Mouse (Mus musculus): ENCODE measurements at regions not wholly inside any gene's neighbourhood (a gene's known extent, or its start where the extent isn't known, plus 50 kb on each side); places are given as distances from the start of the nearest gene placed in this dataset.

DNA sequence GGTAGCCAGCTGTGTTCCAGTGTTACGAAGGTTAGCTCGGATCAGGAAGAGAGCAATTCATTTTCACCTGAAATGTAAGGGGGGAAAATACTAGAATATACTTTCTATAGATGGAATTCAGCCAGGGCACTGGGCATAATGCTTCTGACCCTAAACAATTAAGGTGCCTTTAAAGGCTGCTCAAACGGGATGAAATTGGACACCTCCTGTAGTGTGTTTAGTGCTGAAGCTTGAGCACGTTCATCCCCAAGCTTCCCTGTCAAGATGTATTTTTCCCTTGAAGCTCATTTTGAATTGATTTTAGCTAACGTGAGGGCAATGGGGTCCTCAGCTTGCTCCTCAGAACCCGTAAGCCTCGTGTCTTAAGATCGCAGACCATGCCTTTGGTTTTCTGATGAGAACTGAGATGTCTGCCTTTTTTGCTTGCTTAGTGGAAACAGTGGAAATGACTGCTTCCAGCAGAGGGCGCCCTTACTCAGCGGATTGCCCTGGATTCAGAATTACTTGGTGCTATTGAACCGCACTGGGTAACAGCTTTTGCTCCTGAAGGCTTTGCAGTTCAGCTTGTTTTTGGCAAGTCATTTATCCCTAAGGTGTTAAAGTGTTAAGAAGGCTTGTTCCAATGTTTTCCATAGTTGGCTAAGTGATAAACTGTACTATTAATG lies 74.6 kb upstream of the Fermt1 start:
- no peak overlapping the region for H3K27ac ChIP-seq (replicated peaks; ENCODE audit: low read depth, low read length)
- H3K36me3 ChIP-seq (ENCODE audit: control insufficient read depth, insufficient read depth, low read length): no peaks in the 10 kb centered on the region
- no peak overlapping the region for H3K4me3 ChIP-seq (ENCODE audit: low read depth, low read length)
- no peaks in the 10 kb centered on the region for H3K9me3 ChIP-seq (ENCODE audit: control insufficient read depth, low read length)
- peak overlapping the region; percentile 27 for H3K4me2 ChIP-seq (ENCODE audit: low read depth, low read length)
- H3K4me1 ChIP-seq (ENCODE audit: control insufficient read depth, insufficient read depth, low read length): no peaks in the 10 kb centered on the region
- H3K27me3 ChIP-seq (replicated peaks; ENCODE audit: control insufficient read depth, insufficient read depth, low read length): no peaks in the 10 kb centered on the region
- WGBS: 15% methylated on average over 11 of the region's 11 CpGs
- peak; percentile 86 for DNase-seq (ENCODE audit: low spot score)
- H3K9ac ChIP-seq (ENCODE audit: low read depth, low read length): no peak overlapping the region
- peak; percentile 75; the same call in 1 of the 2 replicates for ATAC-seq (ENCODE audit: low read depth)

DNA sequence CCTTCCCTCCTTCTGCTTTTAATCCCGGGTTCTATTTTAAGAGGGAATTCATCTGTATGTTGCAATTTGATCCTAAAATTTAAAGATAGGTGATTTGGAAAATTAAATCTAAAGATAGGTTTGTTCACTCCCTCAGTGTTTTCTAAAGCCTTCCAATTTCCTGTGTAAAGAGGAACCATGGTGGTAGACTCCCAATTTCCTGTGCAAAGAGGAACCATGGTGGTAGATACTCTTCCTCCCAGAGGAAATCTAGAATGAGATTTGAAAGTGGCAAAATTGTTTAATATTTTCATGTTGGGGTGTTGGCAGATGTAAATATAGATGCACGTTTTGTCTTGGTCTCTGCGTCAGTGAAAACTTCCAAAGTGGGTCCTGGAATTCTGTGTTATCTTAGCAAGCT lies 75.5 kb upstream of the Fermt1 start:
- Histone ChIP-seq H3K9me3 (ENCODE audit: control insufficient read depth, low read length) (no peaks in the 10 kb centered on the region), H3K4me2 (ENCODE audit: low read depth, low read length) (no peak overlapping the region), H3K4me3 (ENCODE audit: low read depth, low read length) (no peak overlapping the region), H3K36me3 (ENCODE audit: control insufficient read depth, insufficient read depth, low read length) (no peaks in the 10 kb centered on the region), H3K9ac (ENCODE audit: low read depth, low read length) (no peak overlapping the region), H3K27me3 (replicated peaks; ENCODE audit: control insufficient read depth, insufficient read depth, low read length) (no peaks in the 10 kb centered on the region), H3K4me1 (ENCODE audit: control insufficient read depth, insufficient read depth, low read length) (no peaks in the 10 kb centered on the region), H3K27ac (replicated peaks; ENCODE audit: low read depth, low read length) (no peak overlapping the region)
- WGBS: 86% methylated on average over 3 of the region's 3 CpGs
- DNase-seq (ENCODE audit: low spot score) (no peak), ATAC-seq (ENCODE audit: low read depth) (no peak)

DNA sequence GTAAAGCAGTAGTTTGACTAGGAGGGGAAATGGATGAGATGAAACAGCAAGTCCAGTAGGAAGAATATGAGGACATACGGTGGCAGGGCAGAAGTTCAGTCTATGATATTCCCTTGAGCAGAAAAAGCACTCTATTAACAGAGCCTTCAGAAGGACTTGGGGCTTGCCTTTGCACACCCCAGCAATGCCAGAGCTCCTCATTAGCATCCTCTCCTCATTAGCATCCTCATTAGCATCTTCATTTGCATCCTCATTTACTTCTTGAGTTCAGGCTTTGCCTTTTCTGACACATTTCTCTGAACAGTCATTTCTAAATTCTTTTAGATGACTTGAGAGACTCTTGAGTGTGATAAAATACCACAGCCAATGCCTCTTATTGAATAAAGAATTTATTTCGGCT lies 81.3 kb upstream of the Fermt1 start:
- H3K4me3 ChIP-seq (ENCODE audit: low read depth, low read length): no peak overlapping the region
- H3K4me1 ChIP-seq (ENCODE audit: control insufficient read depth, insufficient read depth, low read length): no peaks in the 10 kb centered on the region
- H3K9me3 ChIP-seq (ENCODE audit: control insufficient read depth, low read length): no peaks in the 10 kb centered on the region
- no peak overlapping the region for H3K27ac ChIP-seq (replicated peaks; ENCODE audit: low read depth, low read length)
- ATAC-seq (ENCODE audit: low read depth): no peak
- H3K4me2 ChIP-seq (ENCODE audit: low read depth, low read length): no peak overlapping the region
- no peak overlapping the region for H3K9ac ChIP-seq (ENCODE audit: low read depth, low read length)
- WGBS: 82% methylated on average over 2 of the region's 2 CpGs
- no peaks in the 10 kb centered on the region for H3K27me3 ChIP-seq (replicated peaks; ENCODE audit: control insufficient read depth, insufficient read depth, low read length)
- no peaks in the 10 kb centered on the region for H3K36me3 ChIP-seq (ENCODE audit: control insufficient read depth, insufficient read depth, low read length)
- DNase-seq (ENCODE audit: low spot score): no peak

DNA sequence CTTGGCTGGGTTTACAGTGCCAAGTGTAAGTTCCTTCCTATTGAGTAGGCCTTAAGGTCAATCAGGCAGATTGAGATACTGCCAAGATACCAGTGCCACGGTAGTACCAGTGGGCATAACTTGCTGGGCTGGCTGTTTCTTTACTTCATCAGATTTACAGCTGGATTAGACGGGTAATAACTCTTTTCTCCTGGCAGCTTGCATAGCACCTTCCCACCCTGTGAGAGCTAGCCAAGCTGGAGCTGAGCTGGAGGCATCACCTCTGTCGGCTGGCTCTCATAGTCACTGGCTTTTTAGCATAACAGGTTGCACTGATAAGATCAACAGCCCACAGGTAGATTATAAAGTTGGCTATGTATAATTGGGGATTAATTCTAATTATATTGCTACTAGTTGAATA lies 89.7 kb upstream of the Fermt1 start:
- H3K27me3 ChIP-seq (replicated peaks; ENCODE audit: control insufficient read depth, insufficient read depth, low read length): no peaks in the 10 kb centered on the region
- no peaks in the 10 kb centered on the region for H3K4me1 ChIP-seq (ENCODE audit: control insufficient read depth, insufficient read depth, low read length)
- no peaks in the 10 kb centered on the region for H3K9me3 ChIP-seq (ENCODE audit: control insufficient read depth, low read length)
- H3K4me3 ChIP-seq (ENCODE audit: low read depth, low read length): no peak overlapping the region
- 78% methylated on average over 3 of the region's 3 CpGs for WGBS
- H3K27ac ChIP-seq (replicated peaks; ENCODE audit: low read depth, low read length): no peak overlapping the region
- no peak overlapping the region for H3K4me2 ChIP-seq (ENCODE audit: low read depth, low read length)
- no peak for ATAC-seq (ENCODE audit: low read depth)
- no peak for DNase-seq (ENCODE audit: low spot score)
- no peak overlapping the region for H3K9ac ChIP-seq (ENCODE audit: low read depth, low read length)
- no peaks in the 10 kb centered on the region for H3K36me3 ChIP-seq (ENCODE audit: control insufficient read depth, insufficient read depth, low read length)

DNA sequence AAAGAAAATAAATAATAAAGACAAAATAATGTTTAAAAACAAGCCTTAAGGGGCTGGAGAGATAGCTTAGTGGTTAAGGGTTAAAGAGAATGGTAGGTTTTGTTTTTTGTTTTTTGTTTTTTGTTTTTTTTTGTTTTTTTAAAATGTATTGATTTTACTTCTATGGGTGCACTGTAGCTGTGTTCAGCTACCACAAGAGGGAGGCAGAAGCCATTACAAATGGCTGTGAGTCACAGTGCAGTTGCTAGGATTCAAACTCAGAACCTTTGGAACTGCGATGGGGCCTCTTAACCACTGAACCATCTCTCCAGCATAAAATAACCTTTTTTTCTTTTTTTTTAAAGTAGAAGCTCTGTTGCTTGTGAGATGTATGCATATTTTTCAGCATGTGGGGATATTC lies 95.0 kb upstream of the Fermt1 start:
- Histone ChIP-seq H3K9ac (ENCODE audit: low read depth, low read length) (no peak overlapping the region), H3K27me3 (replicated peaks; ENCODE audit: control insufficient read depth, insufficient read depth, low read length) (no peaks in the 10 kb centered on the region), H3K4me3 (ENCODE audit: low read depth, low read length) (no peak overlapping the region), H3K27ac (replicated peaks; ENCODE audit: low read depth, low read length) (no peak overlapping the region), H3K36me3 (ENCODE audit: control insufficient read depth, insufficient read depth, low read length) (no peaks in the 10 kb centered on the region), H3K4me1 (ENCODE audit: control insufficient read depth, insufficient read depth, low read length) (no peaks in the 10 kb centered on the region), H3K4me2 (ENCODE audit: low read depth, low read length) (no peak overlapping the region), H3K9me3 (ENCODE audit: control insufficient read depth, low read length) (no peaks in the 10 kb centered on the region)
- DNase-seq (ENCODE audit: low spot score): no peak
- no peak for ATAC-seq (ENCODE audit: low read depth)
- WGBS: 85% methylated on average over 1 of the region's 1 CpGs

DNA sequence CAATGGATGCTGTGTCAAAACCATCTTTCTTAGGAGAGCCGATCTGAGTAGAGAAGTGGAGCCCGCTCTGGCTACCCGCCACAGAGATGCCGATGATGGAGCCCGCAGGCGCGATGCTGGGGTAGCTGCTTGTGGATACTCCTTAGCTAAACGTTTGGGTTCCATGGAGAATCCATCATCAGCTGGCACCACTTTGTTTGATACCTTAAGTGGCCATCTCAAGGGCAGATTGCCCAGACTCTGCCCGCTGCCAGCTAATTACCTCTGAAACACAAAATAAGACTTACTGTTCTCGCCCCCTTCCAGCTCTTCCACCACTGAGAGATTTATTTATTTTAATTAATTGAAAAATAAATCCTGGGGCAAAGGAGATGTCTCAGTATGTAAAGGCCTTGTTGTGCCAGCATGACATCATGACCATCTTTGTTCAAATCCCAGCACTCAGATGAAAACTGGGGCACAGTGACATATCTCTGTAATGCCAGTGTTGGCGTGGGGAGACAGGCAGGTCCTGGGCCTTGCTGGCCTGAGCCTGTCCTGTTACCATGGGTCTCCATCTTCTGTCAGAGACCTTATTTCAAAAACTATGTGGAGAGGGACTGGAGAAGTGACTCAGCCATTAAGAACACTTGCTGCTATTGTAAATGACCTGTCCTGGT lies 132.1 kb upstream of the Fermt1 start:
- no peaks in the 10 kb centered on the region for H3K9me3 ChIP-seq (ENCODE audit: control insufficient read depth, low read length)
- H3K27ac ChIP-seq (replicated peaks; ENCODE audit: low read depth, low read length): no peak overlapping the region
- no peak overlapping the region for H3K4me3 ChIP-seq (ENCODE audit: low read depth, low read length)
- no peaks in the 10 kb centered on the region for H3K4me1 ChIP-seq (ENCODE audit: control insufficient read depth, insufficient read depth, low read length)
- ATAC-seq (ENCODE audit: low read depth) (no peak), DNase-seq (ENCODE audit: low spot score) (no peak)
- H3K9ac ChIP-seq (ENCODE audit: low read depth, low read length): no peak overlapping the region
- H3K27me3 ChIP-seq (replicated peaks; ENCODE audit: control insufficient read depth, insufficient read depth, low read length): no peaks in the 10 kb centered on the region
- H3K4me2 ChIP-seq (ENCODE audit: low read depth, low read length): no peak overlapping the region
- H3K36me3 ChIP-seq (ENCODE audit: control insufficient read depth, insufficient read depth, low read length): no peaks in the 10 kb centered on the region
- WGBS: 86% methylated on average over 11 of the region's 11 CpGs

DNA sequence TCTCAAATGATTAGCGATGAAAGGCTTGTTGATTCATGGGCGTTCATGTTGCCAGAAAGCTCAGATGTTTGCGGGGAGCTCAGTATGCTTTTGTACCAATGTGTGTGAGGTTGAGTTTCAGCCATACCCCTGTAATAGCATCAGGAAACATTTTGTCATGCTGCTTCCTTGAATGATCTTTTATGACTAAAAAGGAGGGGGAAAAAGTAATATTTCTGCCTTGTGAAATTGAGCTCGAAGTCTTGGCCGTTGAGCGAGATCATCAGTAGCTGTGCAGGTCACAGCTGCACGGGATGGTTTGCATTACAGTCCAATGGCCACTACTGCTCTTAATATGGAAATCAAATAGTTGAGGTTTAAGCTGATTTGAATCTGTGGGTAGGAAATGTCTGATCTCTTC lies 145.3 kb upstream of the Fermt1 start:
- peaks cover 3% of the 10 kb centered on the region; the same call in 1 of the 2 replicates for H3K9me3 ChIP-seq (ENCODE audit: control insufficient read depth, low read length)
- H3K36me3 ChIP-seq (ENCODE audit: control insufficient read depth, insufficient read depth, low read length): no peaks in the 10 kb centered on the region
- H3K4me2 ChIP-seq (ENCODE audit: low read depth, low read length): no peak overlapping the region
- ATAC-seq (ENCODE audit: low read depth): no peak
- DNase-seq (ENCODE audit: low spot score): peak; percentile 68
- no peak overlapping the region for H3K9ac ChIP-seq (ENCODE audit: low read depth, low read length)
- no peak overlapping the region for H3K27ac ChIP-seq (replicated peaks; ENCODE audit: low read depth, low read length)
- peaks cover 3% of the 10 kb centered on the region; the same call in 1 of the 2 replicates for H3K4me1 ChIP-seq (ENCODE audit: control insufficient read depth, insufficient read depth, low read length)
- 39% methylated on average over 7 of the region's 7 CpGs for WGBS
- H3K4me3 ChIP-seq (ENCODE audit: low read depth, low read length): no peak overlapping the region
- H3K27me3 ChIP-seq (replicated peaks; ENCODE audit: control insufficient read depth, insufficient read depth, low read length): no peaks in the 10 kb centered on the region

DNA sequence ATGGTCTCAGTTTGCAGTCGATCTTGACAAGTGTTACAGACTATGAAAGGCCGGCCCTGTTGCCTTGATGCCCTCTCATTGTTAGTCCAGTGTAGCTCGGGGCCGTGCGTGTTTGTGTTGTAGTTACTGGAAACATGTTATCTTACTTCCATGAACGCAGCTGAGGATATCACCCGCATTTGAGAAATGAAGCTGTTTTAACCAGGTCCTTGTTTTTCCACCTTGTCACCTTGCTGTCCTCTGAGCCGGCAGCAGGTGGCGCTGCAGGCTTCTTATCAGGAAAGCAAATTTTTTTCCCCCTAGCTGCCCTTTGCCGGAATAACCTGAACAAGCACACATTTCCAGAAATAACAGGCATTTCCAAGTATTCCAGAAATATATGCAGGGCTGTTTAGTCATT lies 167.9 kb upstream of the Fermt1 start:
- Histone ChIP-seq H3K27me3 (replicated peaks; ENCODE audit: control insufficient read depth, insufficient read depth, low read length) (no peaks in the 10 kb centered on the region), H3K9ac (ENCODE audit: low read depth, low read length) (no peak overlapping the region), H3K4me2 (ENCODE audit: low read depth, low read length) (no peak overlapping the region), H3K4me3 (ENCODE audit: low read depth, low read length) (no peak overlapping the region), H3K27ac (replicated peaks; ENCODE audit: low read depth, low read length) (no peak overlapping the region), H3K36me3 (ENCODE audit: control insufficient read depth, insufficient read depth, low read length) (no peaks in the 10 kb centered on the region), H3K9me3 (ENCODE audit: control insufficient read depth, low read length) (no peaks in the 10 kb centered on the region), H3K4me1 (ENCODE audit: control insufficient read depth, insufficient read depth, low read length) (no peaks in the 10 kb centered on the region)
- DNase-seq (ENCODE audit: low spot score) (peak; percentile 87), ATAC-seq (ENCODE audit: low read depth) (no peak)
- 20% methylated on average over 10 of the region's 10 CpGs for WGBS

DNA sequence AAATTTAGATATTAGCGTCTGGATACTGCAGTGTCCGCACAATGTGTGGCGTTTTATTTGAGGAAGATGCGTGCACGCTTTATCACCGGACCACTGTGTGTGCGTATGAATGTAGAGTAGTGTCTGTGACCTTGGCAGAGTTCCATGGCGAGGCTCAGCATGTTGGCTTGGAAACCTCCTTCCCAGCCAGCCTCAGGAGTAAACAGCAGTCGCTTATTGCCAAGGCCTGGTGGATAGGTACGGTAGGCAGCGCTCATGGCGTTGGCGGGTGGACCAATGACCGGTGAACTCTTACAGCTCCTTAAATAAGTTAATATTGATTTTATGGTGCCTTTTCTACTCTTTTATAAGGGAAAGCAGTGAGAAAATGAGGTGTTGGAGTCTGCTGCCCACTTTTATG lies 172.9 kb upstream of the Fermt1 start:
- WGBS: 95% methylated on average over 14 of the region's 14 CpGs
- no peak overlapping the region for H3K4me2 ChIP-seq (ENCODE audit: low read depth, low read length)
- H3K36me3 ChIP-seq (ENCODE audit: control insufficient read depth, insufficient read depth, low read length): no peaks in the 10 kb centered on the region
- DNase-seq (ENCODE audit: low spot score) (no peak), ATAC-seq (ENCODE audit: low read depth) (no peak)
- H3K4me3 ChIP-seq (ENCODE audit: low read depth, low read length): no peak overlapping the region
- H3K27ac ChIP-seq (replicated peaks; ENCODE audit: low read depth, low read length): no peak overlapping the region
- H3K9ac ChIP-seq (ENCODE audit: low read depth, low read length): no peak overlapping the region
- H3K9me3 ChIP-seq (ENCODE audit: control insufficient read depth, low read length): no peaks in the 10 kb centered on the region
- no peaks in the 10 kb centered on the region for H3K27me3 ChIP-seq (replicated peaks; ENCODE audit: control insufficient read depth, insufficient read depth, low read length)
- no peaks in the 10 kb centered on the region for H3K4me1 ChIP-seq (ENCODE audit: control insufficient read depth, insufficient read depth, low read length)

Data from embryonic facial prominence, embryonic 14.5 days (tissue).